Mouse (Mus musculus): ENCODE measurements around the gene Wwox.

Wwox gene

DNA sequence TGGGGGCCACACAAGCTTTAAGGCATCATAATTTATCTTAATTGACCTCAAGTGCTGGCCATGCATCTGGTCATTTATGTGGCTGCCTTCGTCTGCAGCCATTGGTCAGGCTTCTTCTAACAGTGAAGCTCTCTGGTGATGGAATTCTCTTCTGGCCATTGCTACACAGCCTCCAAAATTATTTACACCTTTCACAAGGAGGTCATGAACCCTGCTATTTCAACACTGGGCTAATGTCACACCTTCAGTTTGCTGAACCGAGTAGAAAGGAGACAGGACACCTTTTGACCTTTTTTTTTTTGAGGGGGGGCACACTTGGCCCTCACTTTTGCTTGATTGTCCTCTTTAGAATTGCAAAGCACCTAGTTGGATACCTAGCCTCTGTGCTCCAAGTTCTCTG is 320.2 kb downstream of the Wwox start:
- DNase-seq, result no peak

DNA sequence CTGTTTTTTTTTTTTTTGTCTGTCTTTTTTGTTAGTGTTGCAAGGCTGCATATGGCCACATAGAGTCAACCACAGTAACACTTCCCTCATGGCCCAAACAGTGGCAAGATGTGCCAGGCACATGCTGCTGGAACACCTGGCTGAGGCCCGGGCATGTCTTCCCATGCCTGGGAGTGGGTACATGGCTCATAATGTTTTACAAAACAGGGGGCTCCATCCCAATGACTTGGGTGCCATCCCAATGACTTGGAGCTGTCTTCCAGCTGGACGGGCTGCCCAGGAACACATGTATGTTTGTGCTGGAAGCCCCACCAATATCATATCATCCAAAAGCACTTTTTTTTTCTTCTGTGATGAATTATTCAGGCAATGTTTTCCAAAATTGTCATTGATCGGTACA is 329.1 kb downstream of the Wwox start:
- no peak for DNase-seq

DNA sequence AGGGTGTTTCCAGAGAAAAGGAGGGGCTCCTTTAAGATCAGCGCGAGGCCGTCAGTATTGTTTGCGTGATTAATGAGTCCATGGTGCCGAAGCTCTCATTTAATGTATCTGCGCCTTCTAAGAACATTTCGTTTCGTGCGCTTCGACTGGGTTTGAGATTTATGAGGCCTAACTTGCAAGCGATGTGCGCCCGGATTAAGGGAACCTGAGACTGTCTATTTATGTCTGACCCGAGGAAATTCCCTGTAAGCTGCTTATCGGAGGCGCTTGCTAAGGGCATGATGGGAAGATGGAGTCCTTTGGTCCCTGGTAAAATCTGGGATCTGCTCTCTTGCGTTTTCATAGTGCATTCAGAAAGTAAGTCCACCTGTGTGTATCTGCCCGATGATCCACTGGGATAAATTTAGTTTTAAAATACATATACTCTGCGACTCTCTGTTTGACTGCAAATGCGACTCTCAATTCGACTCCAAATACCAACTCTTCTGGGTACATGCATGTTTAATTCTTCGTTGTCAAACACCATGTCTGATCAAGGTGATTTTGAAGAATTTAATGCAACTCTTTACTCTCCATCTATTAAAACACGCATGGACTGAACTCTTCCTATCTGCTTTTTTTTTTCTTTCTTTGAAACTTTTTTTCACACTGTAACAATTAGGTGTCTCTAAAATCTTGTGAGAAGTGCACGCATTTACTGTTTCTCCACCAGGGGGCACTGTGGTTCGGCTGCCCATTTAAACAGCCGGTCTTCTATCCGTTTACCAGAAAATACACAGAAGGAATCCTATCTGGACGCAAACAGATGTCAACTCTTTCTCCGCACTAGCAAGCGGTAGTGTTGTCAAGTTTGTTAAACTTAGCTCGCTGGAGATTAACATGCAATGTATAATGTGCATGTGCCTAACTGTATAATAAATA is 331.7 kb downstream of the Wwox start:
- DNase-seq, result peak; percentile 80

DNA sequence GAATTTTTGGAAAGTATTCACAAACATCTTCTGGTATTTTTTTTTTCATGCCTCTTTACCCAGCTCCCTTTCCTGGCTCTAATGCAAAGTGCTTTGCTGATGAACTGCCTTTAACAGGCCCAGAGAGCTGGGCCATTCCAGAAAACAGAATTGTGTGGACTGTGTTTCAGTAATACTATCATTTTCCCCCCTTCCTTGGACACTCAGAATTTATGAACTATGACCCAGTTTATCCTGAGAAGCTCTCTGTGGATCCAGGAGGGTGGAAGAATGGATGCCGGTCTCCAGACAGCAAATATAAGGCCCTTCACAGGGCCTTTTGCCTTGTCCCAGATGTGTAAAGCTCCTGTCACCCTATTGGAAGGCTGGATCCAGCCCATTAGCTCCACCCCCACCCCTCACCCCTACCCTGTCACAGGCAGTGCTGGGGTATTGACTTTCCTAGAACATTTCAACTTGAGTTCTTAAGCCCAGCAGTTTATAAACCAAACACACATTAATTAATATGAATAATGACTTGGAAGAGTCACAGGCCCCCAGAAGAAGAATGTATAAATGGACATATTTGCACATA is 332.9 kb downstream of the Wwox start:
- no peak for DNase-seq

DNA sequence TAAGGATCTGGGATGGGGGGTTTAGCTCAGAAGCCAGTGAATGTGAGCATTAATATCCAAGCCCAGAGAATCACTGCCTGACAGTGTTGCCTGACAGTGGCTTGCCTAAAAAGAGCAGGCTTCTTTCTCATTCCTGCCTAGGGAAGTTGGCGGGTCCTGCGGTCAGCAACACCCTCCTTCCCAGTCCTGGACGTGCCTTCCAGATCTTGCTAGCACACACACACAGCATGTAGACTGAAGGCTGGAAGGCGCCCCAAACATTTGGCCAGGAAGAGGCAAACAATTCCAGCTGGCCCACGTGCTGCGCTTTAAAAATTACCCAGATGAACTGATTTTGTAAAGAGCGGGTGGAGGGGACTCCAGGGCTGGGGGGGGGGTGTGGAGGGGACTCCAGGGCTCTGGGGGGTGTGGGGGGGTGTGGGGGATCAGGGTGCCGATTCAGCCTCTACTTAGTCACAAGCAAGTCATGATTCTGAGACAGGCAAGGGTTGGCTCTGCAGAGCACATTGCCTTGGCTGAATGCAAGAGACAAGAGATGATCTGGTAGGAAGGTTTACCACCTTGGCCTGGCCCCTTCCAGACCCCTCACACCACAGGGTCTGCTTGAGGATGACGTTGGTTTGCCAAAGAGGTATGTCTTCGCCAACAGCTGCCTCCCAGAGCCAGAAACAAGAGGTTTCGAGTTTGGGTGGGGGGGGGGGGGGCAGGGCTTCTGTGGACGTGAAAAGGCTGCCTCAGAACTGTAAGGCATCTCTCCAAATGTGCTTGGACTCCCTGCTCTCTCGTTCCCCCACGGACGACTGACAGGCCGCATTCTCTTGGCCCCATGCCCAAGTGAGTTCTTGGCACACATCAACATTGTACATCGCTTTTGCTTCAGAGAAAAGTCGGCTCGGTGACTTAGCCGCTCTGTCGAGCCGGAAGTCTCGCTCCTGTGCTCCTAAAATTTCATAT is 334.3 kb downstream of the Wwox start:
- no peak for DNase-seq

DNA sequence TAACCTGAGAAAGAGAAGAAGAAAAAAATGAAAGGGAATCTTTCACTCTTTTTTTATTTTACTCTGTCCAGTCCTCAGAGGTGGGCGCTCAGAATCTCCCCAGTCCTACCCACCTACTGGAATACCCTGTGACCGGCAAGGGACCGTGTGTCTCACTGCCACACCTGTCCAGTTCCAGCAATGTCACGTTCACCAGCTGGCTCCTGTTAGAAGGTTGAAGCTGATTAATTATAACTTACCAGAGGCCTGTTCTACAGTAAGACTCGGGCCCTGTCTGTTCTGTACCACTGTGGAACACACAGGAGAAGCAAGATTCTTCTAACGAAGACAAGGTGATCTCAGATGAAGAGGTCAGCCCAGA is 334.9 kb downstream of the Wwox start:
- DNase-seq, result no peak

DNA sequence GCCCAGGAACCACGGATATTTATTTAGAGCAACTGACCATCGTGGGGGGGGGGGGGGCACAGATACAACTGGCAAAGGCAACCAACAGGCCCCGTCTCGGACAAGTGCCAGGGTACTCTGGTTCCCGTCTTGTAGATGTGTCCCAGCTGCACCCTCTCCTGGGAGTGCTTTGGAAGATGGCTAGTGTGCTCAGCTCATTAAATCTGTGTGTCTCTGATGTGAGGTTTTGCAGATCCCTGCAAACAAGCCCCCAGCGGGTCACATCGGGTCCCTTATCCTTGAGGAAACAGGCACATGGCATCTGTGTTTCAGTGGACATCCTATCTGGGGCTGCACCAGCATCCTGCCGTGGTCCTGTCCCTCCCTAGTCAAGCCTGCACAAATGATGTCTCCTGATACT is 336.1 kb downstream of the Wwox start:
- DNase-seq, result no peak

DNA sequence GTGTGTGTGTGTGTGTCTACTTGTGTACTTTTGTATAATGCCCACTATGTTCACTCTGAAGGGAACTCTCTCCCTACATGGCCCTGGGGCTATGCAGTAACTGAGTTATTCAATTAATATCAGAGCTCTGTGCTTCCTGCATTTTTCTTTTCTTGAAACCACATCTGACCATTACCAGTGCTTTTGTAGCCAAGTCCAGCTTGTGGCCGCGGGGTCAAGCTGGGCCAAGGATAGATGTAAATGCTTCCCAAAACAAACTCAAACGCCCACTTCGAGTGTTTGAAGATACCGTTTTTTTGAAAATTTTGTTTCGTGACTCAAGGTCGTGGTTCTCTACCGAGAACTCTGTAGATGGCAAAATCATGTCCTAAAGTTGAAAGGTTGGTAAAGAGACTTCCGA is 337.2 kb downstream of the Wwox start:
- no peak for DNase-seq

DNA sequence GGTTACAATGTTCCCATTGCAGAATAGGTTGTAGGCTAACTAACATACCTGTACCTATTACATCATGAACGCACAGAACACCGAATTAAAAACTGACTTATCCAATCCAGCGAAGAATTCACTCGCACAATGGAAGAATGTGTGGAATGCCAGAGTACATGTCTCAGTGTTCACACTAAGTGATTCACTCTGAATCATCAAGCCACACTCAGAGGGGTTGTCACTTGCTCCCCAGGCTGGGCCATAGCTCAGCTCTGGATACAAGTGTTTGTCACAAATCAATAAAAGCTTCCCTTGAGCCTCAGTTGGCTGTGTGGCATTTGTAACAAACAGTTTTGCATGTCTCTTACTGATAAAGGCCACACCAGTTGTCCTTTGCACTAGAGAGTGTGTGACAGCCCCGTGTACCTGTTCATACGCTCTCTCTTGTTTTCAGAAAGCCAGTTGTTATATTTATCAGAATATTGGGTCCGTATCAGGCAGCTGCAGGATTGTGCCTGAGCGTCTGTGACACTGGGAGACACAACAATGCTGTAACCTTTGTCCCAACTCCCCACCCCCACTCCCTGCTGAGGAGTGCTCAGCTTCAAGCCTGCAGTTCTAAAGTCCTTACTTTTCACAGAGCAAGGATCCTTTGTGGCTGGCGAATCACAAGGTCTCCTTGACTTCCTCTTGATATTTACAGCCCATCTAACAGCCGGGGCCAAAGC is 338.0 kb downstream of the Wwox start:
- no peak for DNase-seq

DNA sequence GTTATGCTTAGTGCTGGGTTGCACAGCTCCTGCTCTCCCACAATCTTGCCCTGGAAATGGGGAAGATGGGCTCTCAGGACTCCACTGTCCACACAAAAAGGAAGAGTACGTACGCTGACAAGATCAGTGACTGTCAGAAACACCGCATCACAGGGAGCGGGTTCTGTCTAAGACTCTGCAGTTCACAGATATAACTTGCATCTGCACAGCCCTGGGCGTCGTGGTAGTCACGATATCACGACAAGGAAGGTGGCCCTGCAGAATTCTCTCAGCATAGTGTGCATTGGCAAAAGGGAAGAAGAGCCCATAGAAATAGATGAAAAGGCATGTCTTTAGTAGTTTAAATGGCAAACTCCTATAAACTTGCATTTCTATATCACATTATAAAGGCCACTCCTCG is 339.5 kb downstream of the Wwox start:
- no peak for DNase-seq

DNA sequence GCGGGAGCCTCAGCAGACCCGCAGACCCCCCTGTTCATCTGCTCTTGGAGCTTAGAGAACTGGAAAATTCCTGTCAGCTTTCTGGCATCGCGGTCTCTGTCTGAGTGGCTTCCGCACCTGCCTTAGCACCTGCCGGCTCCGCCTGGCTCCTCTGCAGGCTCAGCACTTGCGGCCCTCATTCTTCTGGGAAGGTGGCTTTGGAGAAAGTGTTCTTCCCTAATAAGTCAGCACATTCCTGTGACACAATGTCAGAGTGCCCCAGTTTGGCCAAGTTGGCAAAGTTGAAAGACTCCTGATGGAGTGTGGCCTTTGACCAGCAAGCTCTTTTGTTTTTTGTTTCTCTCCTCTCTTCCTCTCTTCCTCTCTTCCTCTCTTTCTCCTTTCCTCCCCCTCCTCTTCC is 343.9 kb downstream of the Wwox start:
- no peak for DNase-seq

DNA sequence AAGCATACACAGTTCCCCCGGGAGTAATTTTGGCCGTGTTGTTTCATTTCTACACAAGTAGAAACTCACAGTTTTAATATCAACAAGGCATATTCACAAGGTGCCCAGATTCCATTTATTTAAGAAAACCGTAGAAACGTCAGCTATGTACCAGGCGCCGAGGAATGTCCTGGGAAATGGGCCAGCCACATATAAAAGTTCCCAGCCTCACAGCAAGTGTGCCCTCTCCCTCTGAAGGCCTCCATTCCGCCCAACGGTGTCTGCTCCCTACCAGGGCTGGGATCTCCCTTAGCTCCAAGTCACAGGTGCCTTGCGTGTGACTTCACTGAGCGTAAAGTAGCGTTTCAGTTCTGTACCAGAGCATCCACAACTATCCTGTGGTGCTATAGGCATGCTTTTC is 346.4 kb downstream of the Wwox start:
- DNase-seq, result no peak

DNA sequence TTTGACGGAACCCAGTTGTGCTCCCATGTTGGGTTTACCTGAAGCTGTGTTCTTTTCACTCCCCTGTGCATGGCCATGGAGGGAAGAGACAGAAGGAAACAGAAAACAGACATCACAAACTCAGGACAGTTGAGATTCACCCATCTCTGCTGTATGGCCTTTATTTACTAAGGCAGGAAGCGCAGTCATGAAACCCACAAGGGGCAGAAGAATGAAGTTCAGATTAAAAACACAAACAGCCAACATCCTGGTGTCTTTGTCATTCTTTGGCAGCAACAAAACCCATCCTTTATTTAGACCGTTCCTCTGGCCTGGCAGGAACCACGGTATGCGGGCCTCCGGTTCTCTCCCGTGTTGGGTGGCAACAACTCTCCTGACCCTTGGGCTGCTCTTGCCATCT is 350.2 kb downstream of the Wwox start:
- DNase-seq, result peak; percentile 11

DNA sequence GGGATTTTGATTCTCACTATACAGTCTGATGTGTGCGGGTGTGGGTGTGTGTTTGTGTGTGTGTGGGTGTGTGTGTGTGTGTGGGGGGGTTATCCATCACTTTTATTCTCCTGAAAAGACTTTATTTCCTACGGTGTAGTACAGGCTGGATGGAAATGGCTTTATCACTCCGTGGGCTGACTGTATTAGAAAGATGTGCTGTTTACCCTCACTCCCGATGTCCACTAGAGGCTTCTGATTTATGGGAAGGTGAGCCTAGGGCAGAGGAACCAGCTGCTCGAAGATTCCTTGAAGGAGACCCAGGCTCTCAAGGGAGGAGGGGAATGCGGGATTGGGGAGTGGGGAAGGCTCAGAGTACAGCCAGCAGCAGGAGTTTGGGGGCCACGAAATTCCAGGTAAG is 351.3 kb downstream of the Wwox start:
- DNase-seq, result no peak

DNA sequence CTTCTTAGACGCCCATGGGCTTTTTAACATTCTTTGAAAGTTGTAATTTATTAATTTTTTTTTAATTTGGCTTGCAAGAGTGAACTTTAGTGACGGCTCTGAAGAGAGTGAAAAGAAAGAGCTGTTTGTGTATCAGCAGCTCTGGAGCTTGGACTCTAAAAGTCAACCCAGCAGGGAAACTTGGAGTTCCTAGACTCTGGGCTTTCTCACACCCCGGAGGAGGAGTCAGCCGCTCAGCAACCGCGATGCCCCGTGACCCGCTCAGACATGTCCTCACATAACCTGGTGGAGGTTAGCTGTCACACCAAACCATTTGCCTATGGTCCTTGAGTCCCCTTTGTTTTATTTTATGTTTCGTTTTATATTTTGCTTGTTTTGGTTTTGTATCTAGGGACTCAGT is 354.2 kb downstream of the Wwox start:
- DNase-seq, result no peak

DNA sequence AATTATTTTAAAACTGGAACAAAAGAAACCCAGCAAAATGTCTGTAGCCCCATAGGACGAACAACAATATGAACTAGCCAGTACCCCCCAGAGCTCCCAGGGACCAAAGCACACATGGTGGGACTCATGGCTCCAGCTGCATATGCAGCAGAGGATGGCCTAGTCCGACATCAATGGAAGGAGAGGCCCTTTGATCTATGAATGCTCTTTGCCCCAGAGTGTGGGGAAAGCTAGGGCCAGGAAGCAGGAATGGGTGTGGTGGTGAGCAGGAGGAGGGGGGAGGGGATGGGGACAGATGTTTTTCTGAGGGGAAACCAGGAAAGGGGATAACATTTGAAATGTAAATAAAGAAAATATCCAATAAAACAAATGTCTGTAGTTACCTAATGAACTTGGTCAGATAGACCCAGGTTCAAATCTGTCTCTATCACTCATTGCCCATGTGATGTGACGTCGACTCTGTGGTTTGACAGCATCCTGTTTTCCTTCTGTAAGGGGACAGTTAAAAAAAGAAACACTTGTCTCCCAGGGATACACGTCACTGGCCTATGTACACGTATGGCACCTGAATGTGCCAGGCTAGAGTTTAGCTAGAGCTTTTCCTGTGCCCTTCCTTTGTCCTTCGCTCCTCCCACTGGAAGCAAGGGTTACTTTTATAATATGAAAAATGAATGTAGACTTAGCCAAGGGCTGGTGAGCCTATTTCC is 362.1 kb downstream of the Wwox start:
- peak; percentile 16 for DNase-seq

DNA sequence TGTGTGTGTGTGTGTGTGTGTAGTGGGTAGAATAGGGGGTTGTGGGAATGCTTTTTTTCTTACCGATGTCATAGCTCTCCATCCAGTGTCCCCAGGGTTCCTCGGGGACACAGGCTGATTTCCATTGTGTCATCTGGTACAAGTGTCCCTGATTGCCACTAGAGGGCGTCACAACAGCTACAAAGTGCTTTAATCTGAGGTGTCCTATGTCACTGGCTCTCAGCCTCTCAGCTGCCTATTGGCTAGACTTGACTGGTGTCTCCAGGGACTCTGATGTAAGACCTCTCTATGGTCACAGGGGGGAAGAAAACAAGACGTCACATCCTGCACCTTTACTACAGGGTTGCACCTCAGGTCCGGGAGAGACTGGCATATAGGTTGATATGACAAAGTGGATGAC is 363.7 kb downstream of the Wwox start:
- peak; percentile 21 for DNase-seq

DNA sequence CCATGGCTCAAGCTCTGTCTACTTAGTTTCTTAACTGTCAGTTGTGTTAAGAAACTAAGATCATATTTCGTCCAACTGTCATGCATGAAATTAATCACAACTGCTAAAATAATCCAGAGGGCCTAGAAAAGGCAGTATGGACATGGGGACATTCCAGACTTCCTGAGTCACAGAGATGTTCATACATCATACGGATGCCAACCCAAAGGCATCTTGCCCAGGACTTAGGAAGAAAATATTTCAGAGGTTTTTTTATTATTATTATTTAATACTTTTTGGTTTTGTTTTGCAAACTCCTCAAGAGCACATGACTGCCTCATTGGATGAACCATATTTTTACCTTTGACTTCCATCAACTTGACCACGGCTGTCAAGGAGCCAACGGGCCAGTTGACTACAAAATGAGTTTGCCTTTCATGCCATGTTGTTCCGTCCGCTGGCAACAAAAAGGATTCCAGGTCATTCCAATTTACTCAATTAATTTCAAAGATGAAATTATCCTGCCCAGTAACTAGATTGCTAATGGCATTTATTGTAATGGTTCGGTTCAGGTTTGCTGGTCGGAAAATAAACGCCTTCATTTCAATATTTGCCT is 367.5 kb downstream of the Wwox start:
- no peak for DNase-seq

DNA sequence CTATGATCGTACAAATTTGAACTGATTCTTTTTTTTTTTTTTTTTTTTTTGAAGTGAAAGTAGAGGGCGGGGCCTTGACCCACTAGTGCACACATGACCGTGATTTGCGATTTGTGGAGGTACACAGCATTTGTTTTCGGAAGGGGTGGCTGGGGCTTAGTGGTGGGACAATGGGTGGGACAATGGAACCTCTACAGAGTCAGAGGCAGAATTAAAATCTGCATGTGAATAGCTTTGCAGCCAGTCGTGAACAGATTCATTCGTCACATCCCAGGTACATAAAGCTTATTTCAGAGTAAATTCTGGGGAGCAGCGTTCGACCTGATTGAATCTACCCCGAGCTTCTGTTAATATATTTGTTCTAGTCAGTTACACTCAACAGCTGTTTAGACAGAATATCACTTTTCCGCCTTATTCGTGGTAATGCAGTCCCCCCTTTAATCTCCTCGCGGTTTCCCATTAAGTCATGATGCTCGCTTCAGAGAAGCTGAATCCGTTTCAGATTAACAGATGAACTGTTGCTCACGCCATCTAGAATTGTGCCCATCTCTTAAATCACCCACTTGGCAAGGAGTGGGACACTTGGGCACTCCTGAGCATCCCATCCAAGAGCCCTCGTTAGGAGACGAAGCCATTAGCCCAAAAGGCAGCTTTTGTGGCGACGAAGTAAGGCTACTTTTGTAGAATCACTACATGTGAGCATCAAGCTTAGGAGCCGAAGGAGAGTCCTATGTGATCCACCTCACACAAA is 368.4 kb downstream of the Wwox start:
- DNase-seq, result no peak

DNA sequence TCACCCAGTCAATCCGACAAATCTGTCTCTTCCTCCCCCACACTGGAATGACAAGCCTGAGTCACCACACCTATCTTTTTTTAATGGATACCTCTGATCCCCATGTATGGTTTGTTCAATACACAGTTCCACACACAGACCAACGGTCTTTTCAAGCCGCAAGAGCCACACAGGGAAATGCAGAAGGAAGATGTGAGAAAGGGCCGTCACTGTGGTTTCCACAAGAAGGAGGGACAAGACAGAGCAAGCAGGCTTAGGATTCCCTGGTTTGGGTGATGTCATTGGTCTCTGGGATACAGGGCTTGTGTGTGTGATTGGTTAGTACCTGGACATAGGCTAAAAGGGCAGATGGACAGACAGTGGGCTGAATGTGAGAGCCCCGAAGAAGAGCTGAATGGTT is 371.0 kb downstream of the Wwox start:
- no peak for DNase-seq

DNA sequence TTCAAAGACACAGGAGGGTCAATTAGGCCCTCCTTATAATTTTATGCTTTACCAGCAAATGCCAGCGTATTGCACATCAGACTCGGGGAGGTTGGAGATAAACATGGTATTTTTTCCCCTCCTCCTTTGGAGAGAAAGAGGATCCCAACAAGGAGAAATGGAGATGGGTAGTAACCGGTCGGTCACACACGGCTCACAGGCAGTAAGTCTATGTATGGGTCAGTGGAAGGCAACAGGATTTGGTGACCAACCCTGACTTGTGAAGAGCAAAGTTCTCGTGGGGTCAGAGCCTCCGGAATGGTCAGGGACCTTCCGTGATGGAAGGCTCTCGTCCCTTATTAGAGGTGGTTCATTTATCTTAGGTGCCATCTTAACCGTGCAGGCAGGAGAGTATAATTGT is 374.4 kb downstream of the Wwox start:
- DNase-seq, result no peak

Data from thymus, postnatal 25 days (tissue).